Mouse (Mus musculus): ENCODE measurements around the gene Cldn10.
"Not testable (repeated sequence)": the region's sequence is repeated elsewhere in the genome, so short reads cannot be mapped to it uniquely, and the experiment has no call there.

The Cldn10 gene

DNA sequence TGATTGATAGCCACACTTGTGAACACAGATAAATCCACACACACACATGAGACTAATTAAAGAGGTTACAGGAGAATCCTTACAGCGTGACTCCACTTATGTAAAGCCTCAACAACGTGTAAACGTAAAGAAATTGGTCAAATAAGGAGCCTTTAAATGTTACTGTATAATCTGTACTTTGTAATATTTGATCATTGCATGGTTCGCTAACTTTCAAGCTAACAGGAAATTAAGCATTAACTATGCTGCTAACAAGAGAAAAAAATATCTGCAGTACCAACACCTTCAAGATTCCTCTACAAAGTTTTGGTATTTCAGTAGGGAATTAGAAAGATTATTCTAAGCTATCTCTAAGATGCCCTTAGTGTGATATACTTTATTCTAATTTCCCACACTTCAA is at the start of gene Cldn10:
Gene Cldn10, plus strand, starts transcription at position 288 of the 400 bp plus-strand sequence.
- DNase-seq, result no peak

DNA sequence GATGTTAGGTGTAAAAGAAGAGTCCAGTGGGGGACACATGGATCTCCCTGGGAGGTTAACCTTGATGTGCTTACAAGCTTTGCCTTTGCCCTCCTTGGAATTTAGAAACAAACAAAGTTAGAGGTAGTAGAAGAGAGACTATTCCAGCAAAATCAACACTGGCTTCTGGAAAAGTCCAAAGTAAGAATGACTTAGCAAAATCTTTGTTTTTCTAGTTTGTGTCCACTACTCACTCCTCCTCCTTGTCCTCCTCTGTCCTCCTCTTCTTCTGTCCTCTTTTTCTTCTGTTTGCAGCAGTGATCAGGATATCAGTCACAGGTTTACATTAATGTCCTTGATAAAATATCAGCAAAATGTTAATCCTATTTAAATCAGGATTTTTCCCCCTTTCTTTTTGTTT is 45.9 kb upstream of the Cldn10 start:
- peak in 1 of 2 experiments; percentile 19 for DNase-seq

DNA sequence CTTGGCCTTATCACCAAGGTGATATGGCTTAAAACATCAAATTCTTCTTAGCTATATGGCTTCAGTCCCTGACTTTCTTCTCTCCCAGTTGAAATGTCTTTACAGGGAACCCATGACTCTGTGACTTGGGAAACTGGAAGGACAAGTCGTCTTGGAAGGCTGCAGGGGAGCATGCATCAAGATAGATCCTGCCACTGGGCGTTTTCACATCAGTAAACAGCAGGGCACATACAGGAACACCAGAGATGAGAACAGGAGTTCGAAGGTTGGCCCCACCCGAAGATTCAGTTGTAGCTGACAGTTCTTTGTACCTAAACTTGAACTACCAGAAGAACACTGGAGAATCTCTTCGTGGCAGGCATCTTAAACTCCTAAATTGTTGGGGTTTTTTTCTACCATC is 44.8 kb upstream of the Cldn10 start:
- DNase-seq, result no peak

DNA sequence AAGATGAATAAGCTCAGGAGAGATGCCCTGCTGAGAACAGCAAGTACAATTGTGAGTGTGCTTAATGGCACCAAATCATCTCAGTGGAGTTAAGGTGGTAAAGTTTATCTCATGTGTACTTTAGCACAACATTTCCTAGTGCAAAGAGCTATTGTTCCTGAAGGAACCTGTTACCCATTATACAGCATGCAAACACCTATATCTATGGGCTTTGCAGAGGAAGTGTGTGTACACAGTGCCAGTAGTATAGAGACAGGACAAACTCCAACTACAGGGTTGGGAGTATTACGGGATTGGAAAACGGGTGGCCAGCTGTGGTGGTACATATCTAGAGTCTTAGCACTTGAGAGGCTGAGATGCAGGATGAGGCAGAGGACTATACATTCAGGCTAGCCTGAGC is 38.6 kb upstream of the Cldn10 start:
- DNase-seq, result no peak

DNA sequence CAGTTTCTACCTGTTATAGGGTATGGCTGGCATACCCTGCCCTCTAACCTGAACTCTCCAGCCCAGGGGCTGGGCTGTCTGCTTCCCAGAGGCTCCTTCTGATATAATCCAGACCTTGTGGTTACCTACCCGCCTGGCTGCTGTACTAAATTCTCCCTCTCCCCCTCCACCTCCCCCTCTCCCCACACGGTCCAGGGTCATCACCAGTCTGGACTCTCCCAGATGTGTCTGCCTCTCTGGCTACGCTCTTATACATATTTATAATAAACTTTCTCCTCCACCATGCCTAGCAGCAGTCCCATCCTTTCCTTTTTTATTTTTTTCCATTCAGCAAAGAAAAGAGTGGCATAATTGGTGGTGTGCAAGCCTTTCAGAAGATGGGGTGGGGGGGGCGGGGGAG is 38.0 kb upstream of the Cldn10 start:
- DNase-seq, result no peak

DNA sequence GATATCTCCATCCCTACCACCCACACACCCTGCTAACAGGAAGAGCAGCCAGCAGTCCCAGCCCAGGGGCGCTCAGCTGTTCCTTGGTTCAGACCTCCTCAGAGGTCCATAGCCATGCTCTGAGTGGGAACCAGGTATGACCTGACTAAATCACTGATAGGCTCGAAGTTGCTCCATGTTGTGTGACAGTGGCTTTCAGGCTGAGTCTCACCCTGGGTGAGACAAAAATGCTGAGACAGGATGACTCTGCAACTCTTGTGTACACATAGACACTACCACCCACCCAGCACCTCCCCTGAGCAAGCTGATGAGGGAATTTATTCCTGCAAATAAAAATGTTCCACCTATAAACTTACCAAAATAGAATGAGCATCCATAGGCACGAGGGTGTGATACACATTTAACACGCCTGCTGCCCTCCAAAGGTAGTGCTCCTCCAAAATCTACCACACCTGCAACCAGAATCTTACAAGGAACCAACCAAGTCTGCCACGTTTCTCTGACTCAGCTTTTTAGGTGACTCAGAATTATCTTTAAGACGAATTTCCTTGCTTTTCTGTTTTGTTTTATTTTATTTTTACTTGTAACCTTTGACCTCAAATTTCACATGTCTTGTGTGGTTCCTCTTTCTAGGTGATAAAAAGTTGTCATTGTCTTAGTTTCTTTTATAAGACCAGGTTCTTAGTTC is 37.1 kb upstream of the Cldn10 start:
- DNase-seq, result no peak

DNA sequence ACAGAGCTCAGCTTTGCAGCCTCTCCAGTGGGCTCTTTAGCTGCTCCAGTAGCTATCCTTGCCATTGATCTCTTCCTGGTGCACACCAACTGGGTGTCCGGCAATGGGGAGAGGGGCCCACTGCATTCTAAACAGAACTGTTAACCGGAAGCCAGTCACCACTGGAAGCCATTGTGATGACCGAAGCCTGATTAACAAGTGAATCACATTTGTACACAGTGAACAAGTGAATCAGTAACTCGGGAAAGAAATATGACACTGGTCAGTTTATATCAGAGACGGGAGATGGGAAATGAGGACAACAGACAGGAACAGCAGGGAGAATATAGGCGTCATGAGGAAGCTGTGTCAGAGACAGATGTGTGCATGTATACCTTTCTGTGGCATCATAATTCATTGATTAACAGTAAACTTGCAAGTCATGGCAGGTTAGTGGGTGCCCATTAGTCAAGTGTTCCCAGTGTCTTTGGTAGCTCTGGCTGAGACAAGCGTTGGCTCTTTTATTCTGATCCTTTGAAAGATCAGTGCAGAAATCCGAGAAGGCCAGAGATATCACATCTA is 36.4 kb upstream of the Cldn10 start:
- DNase-seq, result no peak

DNA sequence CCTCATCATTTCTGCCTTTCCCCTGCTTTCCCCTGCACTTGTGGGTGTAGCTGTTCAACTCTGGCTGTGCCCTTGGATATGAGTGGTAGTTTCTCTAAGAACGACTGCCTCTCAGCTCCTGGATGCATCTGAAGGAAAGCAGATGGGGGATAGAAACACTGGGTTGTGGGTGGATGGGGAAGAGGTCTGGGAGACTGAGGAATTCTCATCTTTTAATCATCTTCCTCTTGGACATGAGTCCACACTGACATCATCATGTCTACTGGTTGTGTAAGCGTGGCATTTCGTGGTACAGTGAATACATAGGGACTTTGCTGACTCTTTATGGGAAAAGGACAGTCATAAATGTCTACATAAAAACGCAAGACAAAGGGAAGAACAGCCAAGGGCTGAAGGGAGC is 31.7 kb upstream of the Cldn10 start:
- DNase-seq, result no peak

DNA sequence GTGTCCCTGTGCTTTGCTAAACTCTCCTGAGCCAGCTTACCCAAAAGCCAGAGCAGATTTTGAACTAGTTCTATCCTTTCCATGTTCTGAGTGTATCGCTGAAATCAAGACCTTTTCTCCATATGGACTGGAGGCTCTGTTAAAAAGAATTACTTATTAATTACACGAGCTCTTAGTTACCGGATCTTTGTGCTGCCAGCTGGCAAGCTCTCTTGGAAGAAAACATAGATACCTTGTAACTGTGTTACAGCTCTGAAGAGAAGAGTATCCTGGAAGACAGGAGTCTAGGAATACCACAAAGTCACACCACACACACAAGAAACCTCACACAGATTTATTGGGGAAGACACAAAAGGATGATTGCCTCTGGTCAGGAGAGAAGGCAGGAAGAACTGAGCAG is 31.1 kb upstream of the Cldn10 start:
- DNase-seq, result peak; percentile 75 to 76

DNA sequence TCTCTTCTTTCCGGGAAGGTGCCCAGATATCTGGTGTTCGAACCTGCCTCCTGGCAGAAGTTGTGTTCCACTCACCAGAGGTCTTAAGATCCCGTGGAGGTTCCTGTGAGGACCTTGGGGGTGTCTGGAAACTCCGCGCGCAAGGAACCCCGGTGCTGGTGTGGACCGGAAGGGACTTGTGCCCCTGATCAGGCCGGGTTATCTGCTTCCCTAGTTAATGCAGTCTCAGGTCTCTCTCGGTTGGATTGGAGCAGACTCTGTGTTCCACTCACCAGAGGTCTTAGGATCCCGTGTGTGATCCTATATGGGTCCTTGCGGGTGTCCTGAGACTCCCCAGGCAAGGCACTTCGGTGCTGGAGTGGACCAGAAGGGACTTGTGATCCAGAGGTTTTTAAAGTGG is 24.3 kb upstream of the Cldn10 start:
- not testable (repeated sequence) for DNase-seq

DNA sequence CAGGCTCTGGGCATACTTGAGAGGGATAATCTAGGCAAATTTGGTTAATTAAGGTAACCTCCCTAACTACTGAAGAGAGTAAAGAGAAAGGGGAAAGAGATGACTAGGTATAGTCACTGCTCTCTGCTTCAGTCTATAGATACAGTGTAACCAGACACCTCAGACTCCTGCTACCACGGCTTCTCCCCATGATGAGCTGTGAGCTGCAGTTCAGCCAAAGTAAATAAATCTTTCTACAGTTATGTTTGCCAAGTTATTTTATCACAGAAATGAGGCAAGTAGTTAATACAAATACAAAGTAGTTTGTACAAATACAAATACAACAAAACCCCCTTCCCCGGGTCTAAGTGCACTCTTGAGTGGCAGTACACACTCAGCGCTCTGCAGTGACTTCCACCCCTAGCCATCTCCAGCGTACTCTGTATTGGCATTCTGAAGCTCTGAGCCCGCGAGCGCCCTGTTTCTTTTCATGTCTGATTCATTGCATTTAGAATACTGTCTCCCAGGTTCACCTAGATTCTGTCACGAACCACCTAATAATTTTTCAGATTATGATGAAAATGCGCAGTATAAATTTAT is 23.7 kb upstream of the Cldn10 start:
- DNase-seq, result no peak

DNA sequence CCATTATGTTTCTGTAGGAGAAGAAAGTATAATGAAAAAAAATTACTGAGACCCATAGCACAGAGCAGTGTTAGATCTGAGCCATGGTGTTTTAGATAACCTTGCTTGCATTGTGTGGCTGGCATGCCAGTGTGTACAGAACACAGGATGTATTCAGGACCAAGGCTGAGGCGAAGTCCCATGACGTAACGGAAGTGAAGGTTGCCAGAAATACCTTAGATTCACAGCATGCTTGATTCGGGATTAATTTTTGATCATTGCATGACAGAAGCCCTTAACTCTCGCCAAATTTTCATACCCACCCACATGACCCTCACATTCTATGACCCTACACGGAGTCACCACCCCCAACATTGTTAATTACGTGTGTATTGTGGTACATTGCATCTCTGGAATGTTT is 22.4 kb upstream of the Cldn10 start:
- peak in 1 of 2 experiments; percentile 28 for DNase-seq

DNA sequence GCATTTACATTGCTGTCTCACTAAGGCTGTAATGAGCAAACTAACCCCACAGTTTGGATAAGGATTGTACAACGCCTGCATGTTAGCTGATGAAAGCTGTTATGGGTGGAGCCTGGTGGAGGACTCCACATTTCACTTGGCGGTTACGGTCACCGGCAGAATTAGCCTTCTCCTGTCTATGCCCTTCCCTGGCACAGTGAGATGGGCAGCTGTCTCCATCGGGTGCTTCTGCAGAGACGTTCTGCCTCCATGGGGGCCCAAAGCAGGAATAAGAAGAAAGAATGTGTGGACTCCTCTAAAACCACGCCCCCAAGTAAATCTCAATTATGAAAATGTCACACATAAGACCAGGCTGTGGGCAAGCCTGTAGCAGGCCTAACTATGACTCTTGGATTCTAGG is 21.8 kb upstream of the Cldn10 start:
- no peak for DNase-seq

DNA sequence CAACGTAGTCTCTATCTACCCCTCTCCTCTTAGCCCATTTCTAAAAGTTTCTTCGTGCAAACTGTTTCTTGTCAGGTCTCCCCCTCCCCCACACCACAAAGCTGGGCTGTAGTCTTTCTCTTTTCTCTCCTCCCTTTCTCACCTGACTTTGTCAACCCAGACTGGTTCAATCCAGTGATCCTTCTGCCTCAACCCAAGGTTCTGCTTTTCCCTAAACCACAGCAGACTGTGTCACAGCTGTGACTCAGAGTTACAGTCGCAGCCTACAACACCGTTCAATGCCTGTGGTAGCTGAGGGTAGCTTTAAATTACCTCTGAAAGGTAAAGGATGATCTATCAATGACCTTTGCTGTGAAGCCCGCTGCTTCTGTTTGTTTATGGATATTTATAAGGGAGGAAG is 21.3 kb upstream of the Cldn10 start:
- no peak for DNase-seq

DNA sequence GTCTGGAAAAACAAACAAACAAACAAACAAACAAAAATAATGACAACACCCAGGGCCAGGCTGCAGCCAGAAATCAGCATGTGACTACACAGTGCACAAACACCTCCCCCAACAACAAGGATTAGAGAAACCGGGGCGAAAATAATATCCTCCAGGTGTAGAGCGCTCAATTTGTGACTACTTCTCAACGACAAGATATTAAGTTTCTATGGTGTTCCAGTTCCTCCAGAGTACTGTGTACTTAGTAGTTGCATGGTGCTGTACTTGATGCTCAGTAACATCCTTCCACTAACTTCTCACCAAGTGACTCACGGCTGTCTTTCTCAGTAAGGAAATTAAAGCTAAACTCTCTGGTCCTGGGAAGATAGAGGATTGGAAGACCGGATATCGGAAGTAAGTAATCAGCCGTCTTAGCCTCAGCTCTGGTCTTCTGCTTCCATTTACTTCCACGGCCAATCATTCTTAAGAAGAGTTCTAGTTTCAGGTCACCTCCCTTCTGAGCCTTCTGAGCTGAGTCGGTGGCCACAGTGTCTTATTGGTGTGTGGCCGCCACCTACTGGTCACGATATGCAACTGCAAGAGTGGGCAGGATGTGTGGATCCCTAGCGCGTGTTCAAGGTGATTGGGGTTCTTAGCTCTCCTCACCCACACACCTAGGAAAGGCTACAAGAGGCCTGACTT is 19.9 kb upstream of the Cldn10 start:
- peak; percentile 78 to 85 for DNase-seq

DNA sequence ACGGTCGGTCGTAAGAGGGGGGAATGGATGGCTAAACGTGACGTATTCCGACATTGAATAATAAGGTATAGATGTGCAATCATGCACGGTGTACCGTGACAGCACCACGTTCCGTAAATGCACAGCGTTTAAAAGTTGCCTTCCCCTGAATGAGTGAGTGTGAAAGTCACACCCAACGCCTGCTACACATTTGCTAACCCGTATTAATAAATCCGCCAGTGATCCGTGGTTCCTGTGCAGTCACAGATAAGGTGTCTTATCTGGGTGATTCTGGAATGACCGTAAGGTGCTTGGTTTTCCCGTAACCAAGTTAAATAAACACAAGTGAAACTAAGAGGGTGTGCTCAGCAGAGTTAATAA is 19.4 kb upstream of the Cldn10 start:
- DNase-seq, result no peak

DNA sequence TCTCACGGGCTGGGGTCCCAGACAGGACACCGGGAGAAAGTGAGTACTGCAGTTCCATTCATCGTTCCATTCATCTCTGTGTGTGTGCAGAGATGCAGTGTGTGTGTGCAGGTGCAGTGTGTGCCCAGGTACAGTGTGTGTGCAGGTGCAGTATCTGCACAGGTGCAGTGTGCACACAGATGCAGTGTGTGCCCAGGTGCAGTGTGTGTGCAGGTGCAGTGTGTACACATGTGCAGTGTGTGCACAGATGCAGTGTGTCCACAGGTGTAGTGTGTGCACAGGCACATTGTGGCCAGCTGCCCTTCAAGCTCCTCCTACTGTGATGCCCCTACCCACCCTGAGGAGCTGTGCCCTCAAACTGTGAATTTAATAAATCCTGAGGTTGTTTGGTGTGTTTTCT is 14.0 kb upstream of the Cldn10 start:
- DNase-seq, result no peak

DNA sequence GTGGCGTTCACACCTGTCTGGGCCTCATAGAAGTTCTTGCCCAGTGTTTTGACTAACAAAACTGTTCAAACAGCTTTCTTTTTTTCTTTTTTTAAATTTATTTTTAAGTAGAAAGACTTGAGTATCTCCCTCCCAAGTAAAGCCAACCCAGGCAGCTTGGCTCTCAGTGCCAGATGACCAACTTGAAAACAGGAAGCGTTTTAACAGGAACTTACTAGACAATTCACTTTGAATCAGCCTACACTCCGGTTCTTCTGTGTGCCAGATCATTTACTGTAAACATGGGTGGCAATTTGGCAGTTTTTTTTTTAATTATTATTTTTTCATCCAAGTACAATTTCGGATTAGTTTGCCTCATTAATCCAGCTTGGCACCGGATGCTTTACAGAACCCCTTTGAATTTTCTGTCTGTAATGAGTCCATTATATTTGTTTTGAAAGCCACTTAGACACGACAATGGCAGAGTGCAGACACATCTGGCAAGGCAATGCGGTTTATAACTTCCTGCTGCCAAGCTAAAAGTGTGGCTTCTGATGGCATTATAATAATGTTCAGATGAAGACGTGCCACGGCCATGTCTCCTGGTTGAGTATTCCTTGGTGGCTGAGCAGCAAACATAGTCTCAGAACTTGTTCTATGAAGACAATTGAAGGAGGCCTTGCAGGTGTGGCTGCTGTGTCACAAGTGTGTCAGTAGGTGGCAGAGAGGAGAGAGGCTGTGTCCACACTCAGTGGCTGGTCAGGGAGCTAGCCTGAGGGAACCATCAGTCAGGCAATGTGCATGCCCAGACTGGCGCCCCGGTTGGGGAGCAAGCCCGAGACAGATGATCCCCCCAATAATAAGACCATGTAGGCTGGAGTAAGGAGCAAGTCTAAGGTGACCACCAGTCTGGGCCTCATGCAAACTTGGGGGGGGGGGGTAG is 12.9 kb upstream of the Cldn10 start:
- peak in 1 of 2 experiments; percentile 52 for DNase-seq

DNA sequence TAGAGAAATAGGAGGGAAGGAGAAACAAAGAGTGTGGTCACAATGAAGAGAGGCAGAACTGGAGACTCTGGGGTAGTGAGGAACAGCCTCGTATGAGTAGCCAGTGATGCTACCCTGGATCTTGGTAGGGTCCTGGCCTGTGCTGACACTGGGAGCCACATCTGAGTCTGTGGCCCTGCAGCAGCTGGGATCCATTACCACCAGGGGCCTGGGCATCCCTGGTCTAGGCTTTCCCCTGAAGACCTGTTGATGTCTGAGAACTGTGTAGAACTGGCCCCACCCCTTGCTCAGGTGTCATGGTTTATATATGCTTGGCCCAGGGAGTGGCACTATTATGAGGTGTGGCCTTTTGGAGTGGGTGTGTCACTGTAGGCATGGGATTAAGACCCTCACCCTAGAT is 12.2 kb upstream of the Cldn10 start:
- no peak for DNase-seq

DNA sequence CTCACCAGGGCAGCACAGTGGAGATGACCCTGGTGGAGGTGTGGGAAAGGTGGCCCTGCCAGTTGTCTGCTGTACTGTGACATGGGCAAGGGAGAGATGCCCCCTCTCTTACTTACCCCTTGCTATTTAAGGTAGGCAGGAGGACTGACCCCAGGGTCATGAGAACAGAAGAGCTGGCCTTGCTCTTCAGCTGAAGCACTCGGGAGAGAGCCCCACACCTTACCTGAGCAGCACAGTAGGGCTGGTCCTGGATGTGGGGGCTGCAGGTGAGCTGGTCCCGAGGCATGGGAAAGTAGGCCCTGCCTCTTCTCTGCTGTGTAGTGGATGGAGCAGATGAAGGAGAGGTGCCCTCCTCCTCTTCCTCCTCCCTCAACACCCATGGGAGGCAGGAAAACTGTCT is 11.3 kb upstream of the Cldn10 start:
- DNase-seq, result no peak

DNA sequence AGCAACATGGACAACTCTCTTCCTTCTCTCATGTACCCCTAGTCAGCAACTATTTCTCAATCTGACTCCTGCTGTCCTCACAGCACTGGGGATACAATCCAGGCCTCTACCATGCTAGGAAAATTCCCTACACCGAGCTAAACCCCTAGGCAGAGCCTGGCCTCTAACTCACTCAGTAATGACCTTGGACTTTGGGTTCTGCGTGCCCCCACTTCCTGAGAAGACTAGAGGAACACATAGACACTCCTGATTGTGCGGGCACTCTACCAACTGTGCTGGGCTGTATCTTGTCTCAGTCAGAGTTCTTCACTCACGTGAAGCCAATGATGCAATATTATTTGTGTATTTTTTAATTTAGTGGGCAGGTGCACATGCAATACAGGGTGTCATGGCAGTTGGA is 10.2 kb upstream of the Cldn10 start:
- DNase-seq, result no peak

DNA sequence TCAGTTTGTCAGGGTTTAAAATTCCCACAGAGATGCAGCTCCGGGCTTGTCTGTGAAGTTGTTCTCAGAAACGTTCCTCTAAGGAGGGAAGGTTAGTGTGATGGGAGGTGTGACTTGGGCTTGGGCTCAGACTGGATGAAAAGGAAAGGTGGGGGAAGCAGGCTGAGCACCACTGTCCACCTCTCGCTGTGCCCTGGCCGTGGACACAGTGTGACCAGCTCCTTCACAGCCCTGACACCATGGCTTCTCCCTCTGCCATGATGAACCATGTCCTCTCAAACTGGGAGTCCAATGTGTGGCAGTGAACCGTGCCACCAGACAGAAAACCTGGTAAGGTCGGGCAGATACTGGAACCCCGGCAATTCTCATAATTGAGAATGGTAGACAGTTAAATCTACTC is 6.1 kb upstream of the Cldn10 start:
- no peak for DNase-seq

DNA sequence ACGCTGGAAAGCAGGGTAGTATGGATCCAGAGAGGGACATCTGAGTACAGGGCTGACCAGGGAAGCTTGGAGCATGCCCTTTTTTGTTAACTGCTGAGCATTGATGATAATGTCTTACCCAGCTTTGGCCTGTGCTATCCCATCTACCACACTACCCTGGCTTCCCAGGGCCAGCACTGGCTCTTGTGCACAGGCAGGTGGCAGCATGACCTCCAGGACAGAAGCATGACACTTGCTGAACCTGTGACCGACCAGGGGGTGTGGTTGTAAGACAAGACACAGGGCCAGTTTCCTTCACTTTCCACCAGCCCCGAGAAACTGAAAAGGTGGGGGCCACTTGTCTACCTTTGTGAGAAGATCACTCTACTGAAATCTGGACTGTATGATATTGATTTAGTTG is 5.5 kb upstream of the Cldn10 start:
- peak in 1 of 2 experiments; percentile 51 for DNase-seq

Data from kidney, adult 8-10 months (tissue).